Mouse (Mus musculus) thymus, postnatal 0 days (tissue): ENCODE results near the gene Rad23a. TPM values are rescaled to one million over a fixed set of nuclear protein-coding genes. Genes with fewer than 3 reads are reported as not detected.

Experiments
- DNase-seq: peaks from one replicate; pipeline ENCODE4 v3.0.0-alpha.2; 2015; ENCODE audit warnings: low spot score
- polyA plus RNA-seq: library from polyadenylated mRNA; unstranded; fragments of >200 nt; fragmentation: Nextera tagmentation; extraction: Ambion mirVana; gene quantifications from 2 replicates; pipeline ENCODE4 v1.2.1, GENCODE M21; 2015

Rad23a gene
- polyA plus RNA-seq, result 120 and 141 TPM in 2 replicates

DNA sequence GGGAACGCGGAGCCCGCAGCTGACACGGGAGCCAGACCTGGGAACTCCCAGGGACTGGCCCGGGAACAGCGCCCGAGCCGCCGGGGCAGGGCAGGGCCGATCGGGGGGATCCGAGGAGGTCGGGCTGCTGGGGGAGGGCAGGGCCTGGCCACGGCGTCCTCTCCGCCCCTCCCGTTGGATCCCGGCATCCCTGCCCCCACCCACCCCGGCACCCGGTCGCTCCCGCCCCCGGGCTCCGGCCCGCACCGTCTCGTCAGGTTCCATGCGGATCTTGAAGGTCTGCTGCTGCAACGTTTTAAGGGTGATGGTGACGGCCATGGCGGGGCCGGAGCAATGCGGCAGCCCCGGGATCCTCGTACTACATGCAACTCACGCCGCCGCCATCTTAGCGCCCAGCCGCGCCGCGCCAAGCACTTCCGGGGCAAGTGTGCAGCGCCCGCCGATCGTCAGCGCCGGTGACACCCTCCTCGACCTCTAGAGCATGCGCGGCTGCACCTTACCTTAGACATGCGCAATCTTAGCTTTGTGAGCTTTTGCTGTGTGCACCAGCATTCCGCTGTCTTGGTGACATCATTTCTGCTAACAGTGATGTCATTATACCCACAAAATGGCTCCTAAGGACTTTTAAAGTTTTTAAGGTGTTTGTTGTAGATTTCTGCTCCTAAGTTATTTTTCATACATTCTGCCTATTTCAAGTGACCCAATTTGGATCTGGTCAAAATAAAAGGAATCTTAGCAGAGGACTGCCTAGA lies at the start of gene Rad23a:
TSS of gene Rad23a (minus strand) at position 418 of the 752 bp plus-strand sequence.
- DNase-seq, result peak; percentile 95

DNA sequence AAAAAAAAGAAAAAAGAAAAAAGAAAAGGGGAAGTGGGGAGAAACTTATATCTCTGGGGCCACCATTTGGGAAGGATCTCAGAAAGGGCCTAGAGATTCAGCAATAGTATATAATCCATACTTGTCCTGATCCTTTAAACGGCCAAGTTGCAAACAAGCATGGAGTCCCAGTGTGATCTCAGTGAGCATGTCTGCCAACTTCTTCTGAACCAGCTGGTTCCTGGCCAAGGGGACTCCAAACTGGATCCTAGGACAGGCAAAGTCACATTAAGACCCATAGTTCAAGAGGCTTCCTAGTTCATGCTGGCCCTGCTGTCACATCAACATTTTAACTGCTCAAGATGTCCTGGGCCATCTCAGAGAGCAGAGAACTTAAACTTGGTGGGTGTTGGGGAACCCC lies 48.7 kb upstream of the Rad23a start:
- DNase-seq, result no peak

DNA sequence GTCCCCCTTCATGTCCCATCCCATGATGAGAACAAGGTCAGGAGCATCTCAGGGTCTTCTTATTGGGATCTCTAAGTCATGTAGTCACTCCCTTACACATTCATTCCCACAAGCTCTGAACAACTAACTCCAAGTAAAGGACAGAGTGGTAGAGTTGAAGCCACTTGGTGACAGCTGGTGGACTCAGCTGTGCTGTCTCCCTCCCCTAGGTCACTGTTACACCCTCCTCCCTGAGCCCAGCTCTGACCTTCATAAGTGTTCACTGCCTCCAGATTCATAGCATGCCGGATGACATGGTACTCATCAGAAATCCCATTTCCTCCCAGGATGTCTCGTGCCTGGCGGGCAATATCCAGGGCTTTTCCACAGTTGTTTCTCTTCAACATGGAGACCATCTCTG lies 47.8 kb upstream of the Rad23a start:
- no peak for DNase-seq

DNA sequence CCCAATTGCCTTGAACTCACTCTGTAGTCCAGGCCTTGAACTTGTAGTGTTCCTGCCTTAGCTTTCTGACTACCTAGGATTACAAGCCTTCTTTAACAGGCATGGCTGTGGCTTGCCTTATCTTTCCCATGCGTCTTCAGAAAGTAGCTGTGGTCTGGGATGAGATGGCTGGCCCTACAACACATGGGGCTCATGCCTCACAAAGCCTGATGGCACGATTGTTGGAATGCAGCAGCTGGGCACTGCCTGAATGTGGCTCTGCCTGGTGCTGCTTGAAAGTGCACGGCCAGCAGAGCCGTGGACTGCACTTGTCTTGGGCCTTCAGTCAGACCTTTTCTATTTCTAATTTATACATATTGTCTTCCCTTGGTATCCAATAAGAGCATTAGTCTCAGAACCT lies 44.3 kb upstream of the Rad23a start:
- DNase-seq, result no peak

DNA sequence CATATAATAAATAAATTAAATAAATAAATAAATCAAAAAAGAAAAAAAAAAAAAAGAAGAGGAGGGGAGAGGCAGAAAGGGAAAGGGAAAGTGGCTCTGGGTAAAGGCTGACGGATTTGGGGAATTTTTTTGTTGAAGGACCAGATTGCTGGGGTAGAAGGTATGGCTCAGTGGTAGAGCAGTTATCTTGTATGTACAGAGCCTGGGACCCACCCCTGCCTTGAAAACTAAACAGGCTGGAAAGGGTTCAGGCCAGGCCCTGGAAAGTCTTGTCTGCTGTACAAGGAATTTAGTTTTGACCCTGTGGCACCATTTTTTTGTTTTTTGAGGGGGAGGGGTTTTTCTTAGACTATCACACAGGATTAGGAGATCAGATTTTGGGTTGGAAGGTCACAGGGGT lies 38.5 kb upstream of the Rad23a start:
- no peak for DNase-seq

DNA sequence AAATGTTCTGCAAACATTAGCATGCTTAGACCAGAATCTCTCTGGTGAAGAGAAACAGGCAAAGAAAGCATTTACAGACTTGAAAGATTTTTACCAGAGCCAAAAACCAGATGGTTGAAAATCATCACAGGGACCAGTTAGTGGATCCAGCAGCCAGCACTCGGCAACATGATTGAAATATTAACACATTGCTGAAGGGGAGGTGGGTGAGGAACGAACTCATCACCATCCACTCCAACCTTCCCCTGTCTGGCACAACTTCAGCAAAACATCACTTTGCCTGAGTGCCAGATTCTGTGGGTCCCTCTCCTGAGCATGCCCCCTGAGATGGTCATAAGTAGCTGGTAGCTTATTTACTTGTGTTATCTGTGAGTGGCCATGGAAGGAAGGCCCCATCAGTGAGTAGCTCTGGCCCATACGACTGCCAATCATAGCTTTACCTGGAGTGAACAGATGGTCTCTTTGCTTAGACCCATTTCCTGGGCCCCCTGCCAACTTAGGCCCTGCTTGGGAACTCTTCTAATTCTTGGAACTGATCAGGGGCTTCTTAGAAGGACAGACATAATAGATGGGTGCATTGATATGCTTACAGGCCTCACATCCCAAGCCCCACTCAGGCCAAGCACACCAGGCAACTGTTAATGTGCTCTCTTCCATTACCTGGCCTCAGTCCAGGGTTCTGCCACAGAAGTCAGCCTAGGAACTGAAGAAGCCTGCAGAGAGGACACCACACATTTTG lies 37.0 kb upstream of the Rad23a start:
- DNase-seq, result no peak

DNA sequence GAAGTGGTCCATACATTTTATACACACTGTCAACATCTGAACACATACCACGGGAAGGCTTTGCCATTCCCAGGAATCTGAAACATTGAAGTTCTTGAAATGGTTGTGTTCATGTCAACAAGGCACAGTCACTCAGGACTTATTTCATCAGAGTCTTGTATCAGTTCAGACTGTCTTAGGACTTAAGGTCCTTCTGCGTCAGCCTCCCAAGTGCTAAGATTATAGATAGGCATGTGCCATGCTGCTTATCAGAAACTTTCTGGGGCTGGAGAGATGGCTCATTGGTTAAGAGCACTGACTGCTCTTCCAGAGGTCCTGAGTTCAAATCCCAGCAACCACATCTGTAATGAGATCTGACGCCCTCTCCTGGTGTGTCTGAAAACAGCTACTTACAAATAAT lies 33.9 kb upstream of the Rad23a start:
- no peak for DNase-seq

DNA sequence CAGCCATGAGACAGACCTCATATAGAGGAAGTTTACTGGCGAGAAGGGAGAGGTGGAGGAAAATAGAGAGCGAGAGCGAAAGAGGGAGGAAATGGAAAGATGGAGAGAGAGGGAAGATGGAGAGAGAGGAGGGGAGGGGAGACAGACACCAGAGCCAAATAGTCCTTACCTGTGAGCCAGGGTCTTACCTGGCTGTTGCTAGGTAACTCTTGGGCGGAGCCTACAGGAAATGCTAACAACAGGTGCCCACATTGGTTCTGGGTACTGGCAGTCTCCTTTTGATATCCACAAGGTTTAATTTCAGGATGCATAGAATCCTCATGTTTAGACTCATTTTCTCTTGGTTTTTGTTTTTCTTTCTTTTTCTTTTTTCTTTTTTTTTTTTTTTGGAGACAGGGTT lies 32.6 kb upstream of the Rad23a start:
- no peak for DNase-seq

DNA sequence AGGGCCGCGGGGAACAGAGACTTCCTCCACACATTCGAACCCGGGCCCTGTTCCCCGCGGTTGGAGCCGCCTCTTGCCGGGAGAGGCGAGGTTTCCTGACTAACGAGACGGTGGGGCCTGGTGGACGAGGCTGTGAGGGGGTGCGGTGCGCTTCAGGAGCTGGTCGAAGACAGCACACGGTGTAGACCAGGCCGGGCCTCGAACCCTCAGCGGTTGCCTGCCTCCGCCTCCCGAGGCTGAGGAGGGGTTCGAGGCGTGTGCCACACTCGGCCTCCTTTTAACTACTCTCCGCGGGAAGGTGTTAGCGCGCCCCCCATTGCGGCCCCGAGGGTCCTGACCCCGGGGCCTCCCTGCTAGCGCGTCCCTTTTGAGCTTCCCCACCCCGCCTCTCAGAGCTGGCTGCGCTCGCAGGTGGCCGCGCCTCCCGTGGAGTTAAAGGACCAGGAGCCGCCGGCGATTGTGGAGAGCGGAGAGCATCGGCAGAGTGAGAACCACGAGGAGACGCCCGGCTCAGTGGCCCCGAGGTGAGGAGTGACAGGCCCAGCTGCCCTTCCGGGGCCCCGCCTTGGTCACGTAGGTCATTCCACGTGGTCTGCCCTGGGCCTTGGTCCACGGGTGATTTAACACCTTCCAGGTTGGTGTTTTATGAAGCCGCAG lies 32.0 kb upstream of the Rad23a start:
- peak; percentile 46 for DNase-seq

DNA sequence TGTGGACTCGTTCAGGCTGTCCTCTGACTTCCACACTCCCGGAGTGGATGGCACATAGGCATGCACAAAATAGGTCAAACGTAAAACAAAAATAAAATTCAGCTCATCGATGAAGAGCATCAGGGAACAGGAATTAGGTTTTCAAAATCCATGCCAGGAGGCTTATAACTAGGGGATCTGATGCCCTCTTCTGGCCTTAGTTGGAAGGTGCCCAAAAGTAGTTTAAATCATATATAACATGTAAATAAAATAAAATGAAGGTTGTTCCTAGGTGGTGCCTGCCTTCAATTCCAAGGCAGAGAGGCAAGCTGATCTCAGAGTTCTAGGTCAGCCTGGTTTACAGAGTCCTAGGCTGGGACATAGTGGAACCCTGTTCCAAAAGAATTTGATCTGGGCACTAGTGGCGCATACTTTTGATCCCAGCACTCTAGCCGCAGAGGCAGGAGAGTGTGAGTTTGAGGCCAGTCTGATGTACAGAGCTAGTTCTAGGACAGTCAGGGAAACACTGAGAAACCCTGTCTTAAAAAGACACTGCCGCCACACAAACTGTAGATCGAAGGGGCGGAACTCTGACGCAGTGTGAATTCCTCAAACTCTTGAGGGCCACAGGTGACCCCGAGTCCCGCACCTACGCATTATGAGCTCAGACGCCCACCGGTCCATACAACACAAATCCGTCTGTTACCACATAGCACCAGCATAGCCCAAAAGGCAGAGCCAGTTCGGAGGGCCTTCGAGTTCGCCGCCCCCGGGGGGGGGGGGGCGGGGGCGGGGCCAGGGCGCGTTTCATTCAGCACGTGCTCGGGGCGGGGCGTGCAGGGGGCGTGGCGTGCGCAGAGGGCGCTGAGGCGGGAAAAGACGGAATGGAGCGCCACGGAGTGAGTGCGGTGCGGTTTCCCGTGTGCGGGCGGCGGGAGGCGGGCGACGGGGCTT lies 31.2 kb upstream of the Rad23a start, which contains the start of gene Syce2:
TSS of gene Syce2 (plus strand) at position 736 of the 933 bp plus-strand sequence.
- DNase-seq, result peak; percentile 84

DNA sequence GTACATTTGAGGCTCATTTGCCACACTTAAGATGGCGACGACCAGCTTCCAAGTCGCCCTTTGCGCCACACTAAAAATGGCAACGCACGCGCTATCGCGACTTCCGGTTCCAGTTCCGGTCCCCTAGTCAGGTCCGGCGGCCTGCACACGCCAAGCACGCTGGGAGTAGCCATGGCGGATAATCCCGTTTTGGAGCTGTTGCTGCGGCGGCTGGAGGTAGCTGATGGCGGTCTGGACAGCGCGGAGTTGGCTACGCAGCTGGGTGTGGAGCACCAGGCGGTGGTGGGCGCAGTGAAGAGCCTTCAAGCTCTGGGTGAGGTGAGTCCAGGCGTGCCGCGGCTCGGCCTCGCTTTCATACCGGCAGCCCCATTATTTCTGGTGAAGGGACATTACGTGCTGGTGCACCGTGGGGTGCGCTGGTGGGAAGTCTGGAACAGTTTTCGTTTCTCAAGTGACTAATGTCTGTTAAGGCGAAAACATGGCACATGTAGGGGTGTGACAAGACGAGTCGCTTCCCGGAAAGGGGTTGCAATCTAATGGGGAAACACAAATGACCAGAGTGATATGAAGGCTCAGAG lies 16.5 kb upstream of the Rad23a start, which contains the start of gene Farsa:
TSS of gene Farsa (plus strand) at position 126 of the 578 bp plus-strand sequence.
- peak; percentile 91 for DNase-seq

DNA sequence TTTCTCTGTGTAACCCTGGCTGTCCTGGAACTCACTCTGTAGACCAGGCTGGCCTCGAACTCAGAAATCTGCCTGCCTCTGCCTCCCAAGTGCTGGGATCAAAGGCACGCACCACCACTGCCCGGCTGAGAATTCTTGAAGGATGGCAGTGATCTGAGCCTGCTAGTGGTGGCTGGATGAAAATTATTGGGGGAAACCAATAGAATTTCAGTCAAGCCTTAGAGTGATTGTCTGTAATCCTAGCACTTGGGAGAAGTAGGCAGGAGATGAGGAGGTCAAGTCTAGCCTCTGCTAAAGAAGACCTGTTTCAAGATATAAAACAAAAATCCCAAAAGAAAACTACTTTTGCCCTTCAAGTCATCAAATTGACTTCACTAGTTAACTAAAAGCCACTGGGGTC lies 16.0 kb upstream of the Rad23a start:
- no peak for DNase-seq

DNA sequence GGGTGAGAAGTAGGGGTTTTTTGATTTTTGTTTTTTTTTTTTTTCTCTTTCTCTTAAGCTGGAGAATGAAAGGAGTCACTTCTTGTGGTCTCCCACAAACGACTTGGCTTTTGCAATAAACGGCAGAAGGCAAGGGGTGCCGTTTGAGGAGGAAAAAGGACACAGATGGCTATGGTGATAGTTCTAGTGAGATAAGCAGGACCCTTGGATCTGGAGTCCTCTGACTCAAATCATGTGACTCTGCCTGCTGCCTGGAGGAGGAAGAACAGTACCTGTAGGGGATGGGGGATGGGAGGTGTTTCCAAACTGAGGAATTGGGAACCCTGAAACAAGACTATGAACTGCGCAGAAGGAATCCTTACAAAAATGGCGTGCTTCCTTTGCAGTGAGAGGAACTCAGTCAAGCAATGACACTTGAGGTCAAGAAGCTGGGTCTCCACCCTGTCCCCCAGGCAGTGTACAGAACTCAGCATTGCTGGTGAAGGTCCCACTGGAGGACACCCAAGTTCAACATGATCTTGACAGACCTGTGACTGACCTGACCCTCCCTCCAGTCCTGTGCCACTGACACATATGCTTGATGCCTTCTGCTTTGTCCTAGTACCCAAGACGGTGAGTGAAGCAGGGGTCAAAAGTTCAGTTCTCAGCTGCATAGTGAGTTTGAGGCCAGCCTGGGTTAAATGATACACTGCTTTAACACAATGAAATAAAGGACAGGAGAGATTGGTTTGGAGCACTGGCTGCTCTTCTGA lies 7.4 kb upstream of the Rad23a start:
- DNase-seq, result peak; percentile 68

DNA sequence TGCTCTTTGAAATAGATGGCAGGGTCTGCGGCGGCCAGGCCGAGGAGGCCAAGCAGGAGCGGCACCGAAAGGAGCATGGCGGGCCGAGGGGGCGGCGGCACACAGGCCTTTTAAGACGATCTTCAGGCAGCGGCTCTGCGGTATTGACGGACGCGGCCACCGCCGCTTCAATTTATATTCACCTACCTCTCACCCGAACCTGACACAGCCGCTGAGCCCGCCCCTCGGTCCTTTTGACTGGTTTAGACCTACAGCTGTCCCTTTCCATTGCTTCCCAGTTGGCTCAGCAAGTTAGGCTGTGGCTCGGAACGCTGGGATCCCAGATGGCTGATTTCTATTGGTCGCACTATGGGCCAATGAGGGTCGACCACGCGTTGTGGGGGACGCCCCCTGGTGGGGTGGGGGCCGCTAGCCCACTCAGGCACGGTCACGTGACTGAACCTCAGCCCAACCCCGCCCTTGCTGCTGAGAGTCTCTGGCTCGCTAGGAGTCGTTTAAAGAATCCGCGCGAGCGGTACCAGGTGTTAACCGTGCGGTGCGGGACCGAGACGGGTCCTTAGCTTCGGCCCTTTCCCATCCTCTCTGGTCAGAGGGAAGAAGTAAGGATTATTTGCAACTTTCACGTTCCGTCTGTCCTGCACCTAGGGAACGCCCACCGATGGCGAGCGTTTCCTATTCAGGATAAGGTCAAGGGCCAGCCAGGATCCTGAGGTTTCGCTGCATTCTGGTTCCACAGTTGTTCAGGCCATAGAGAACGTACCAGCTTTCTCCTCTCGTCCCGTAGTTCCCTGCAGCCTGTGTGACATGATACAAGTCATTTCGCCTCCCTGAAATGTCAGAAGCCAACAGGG lies 6.5 kb upstream of the Rad23a start, which contains the start of gene Calr:
TSS of gene Calr (minus strand) at position 213 of the 851 bp plus-strand sequence.
- peak; percentile 100 for DNase-seq

DNA sequence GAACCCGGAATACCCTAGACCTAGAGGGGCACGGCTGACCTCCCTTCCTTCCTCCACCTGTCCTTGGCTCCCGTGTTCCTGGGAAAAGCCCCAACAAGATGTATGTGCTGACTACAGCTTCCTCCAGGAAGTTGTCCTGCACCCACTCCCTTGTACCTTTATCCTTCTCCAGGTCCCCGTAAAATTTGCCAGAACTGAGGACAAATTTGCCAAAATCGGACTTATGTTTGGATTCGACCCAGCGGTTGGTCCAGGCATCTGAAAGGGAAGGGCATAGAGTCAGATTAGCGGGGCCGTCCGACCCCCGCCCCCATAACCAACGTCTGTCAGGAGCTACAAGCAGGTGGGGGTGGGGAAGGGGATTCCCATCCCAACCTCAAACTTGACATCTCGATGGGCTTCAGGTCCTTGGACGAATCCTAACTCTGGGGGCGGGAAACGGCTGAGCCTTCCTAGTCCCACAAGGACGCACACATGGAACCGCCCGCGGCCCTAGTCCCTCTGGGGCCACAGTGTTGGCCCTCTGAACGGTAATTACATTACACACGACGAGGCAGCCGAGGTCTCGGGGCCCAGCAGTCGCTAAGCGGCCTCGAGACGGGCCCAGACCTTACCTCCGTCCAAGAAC lies 5.7 kb upstream of the Rad23a start:
- peak; percentile 9 for DNase-seq

DNA sequence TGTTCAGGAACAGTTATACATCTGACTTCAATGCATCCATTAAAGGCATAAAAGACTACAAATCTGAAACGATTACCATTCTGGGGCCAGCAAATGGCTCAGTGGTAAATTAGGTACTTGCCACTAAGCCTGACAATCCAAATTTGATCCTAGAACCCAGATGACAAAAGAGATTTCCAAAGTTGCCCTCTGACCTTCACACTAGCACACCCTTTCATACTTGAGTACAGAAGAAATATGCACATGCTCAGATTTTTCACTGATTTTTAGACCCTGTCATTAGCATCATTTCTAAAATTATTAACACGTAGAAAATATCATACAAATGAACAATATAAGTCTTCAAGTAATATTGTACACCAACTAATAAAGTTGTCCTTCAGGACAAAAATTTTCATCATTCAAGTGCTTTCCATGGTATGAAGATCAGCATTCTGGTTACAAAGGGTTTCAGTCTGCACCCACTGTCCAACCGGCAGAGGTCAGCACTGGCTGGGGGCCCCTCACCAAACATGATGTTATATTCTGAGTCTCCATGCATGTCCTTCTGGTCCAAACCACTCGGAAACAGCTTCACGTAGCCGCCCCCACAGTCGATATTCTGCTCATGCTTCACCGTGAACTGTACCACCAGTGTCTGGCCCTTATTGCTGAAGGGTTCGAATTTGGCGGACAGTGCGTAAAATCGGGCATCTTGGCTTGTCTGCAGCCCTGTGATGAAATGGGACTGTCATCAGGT lies 5.1 kb upstream of the Rad23a start:
- DNase-seq, result no peak

DNA sequence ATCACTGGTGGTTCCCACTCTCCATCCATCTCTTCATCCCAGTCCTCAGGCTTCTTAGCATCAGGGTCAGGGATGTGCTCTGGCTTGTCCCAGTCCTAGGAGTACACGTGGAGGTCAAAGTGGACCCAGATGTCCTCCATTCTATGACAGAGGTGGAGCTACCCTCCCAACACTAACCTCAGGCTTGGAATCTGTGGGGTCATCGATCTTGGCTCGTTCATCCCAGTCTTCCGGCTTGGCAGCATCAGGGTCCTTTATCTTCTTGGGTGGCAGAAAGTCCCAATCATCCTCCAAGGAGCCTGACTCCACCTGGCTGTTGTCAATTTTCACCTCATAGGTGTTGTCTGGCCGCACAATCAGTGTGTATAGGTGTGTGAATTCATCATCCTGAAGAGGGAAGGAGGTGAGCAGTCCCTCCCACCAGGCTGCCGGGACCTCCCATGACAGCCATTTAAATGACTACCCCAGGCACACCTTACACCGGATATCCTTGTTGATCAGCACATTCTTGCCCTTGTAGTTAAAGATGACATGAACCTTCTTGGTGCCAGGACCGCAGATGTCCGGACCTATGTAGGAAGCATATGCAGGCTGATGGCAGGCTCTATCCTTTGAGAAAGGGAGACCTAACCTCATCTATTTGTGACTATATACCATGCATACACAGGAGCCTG lies 4.1 kb upstream of the Rad23a start:
- DNase-seq, result no peak
